Mouse (Mus musculus) cortical plate, adult 2 months (tissue): Measurements from ENCODE around the gene Gmfb.

Source experiments
- CTCF ChIP-seq: fragments of 200-500 bp; IDR thresholded peaks from 2 replicates; pipeline ENCODE4 v1.5.1; 2011; ENCODE audit warnings: mild to moderate bottlenecking, control low read depth, low read length; ENCODE audit not compliant: insufficient read depth; ENCODE audit errors: extremely low read depth
- POLR2A ChIP-seq: fragments of 200-500 bp; IDR thresholded peaks from 2 replicates; pipeline ENCODE4 v1.6.1; 2011; ENCODE audit warnings: mild to moderate bottlenecking, low read length, control low read depth; ENCODE audit not compliant: insufficient read depth; ENCODE audit errors: extremely low read depth

- TF ChIP-seq POLR2A (no peak), CTCF (no peak)
These were observed 15.9 kb downstream of the Gmfb start for GRCm38 (mm10) chr14:46806186-46806585.
